Mouse (Mus musculus): Measurements from ENCODE around the gene Gm5483. TPM values are rescaled to one million over a fixed set of nuclear protein-coding genes. Genes with fewer than 3 reads are reported as not detected.
"Not testable (repeated sequence)": the region's sequence is repeated elsewhere in the genome, so short reads cannot be mapped to it uniquely, and the experiment has no call there.

Gm5483 gene
- polyA plus RNA-seq (2015; fragmentation: Nextera tagmentation; extraction: Ambion mirVana): 3.0 and 6.3 TPM in 2 replicates

GRCm38 (mm10) chr16:36183912-36184311 lies at the start of gene Gm5483:
Gene Gm5483 (plus strand): TSS chr16:36184212.
- H3K4me1 ChIP-seq (replicated peaks; ENCODE audit: control insufficient read depth, insufficient read depth, low read length); H3K27ac ChIP-seq (ENCODE audit: low read length); H3K4me2 ChIP-seq (ENCODE audit: low read depth, low read length); H3K4me3 ChIP-seq (ENCODE audit: low read length); H3K9ac ChIP-seq (ENCODE audit: low read length); H3K27me3 ChIP-seq (ENCODE audit: control insufficient read depth, insufficient read depth, low read depth, low read length); H3K36me3 ChIP-seq (ENCODE audit: control insufficient read depth, insufficient read depth, low read length); H3K9me3 ChIP-seq (ENCODE audit: control insufficient read depth, low read length); ATAC-seq (ENCODE audit: low read depth): not testable (repeated sequence)
- WGBS: 78% methylated on average over 4 of the region's 4 CpGs

GRCm38 (mm10) chr16:36138201-36138600 lies 45.8 kb upstream of the Gm5483 start:
- 63% methylated on average over 2 of the region's 2 CpGs for WGBS
- Histone ChIP-seq H3K9ac (ENCODE audit: low read length) (no peak overlapping the region), H3K27ac (ENCODE audit: low read length) (no peak overlapping the region), H3K4me1 (replicated peaks; ENCODE audit: control insufficient read depth, insufficient read depth, low read length) (no peaks in the 10 kb centered on the region), H3K4me2 (ENCODE audit: low read depth, low read length) (no peak overlapping the region), H3K36me3 (ENCODE audit: control insufficient read depth, insufficient read depth, low read length) (no peaks in the 10 kb centered on the region), H3K27me3 (ENCODE audit: control insufficient read depth, insufficient read depth, low read depth, low read length) (no peaks in the 10 kb centered on the region), H3K9me3 (ENCODE audit: control insufficient read depth, low read length) (no peaks in the 10 kb centered on the region), H3K4me3 (ENCODE audit: low read length) (no peak overlapping the region)
- no peak for ATAC-seq (ENCODE audit: low read depth)

GRCm38 (mm10) chr16:36156402-36156975 lies 27.5 kb upstream of the Gm5483 start, which contains the start of gene Stfa2l1:
Gene Stfa2l1 (plus strand): TSS chr16:36156811.
- H3K4me1 ChIP-seq (replicated peaks; ENCODE audit: control insufficient read depth, insufficient read depth, low read length): no peaks in the 10 kb centered on the region
- H3K4me2 ChIP-seq (ENCODE audit: low read depth, low read length): no peak within 1 kb of the TSS
- no peak within 1 kb of the TSS for H3K4me3 ChIP-seq (ENCODE audit: low read length)
- no peaks in the 10 kb centered on the region for H3K9me3 ChIP-seq (ENCODE audit: control insufficient read depth, low read length)
- H3K27ac ChIP-seq (ENCODE audit: low read length): no peak within 1 kb of the TSS
- H3K9ac ChIP-seq (ENCODE audit: low read length): no peak within 1 kb of the TSS
- no peaks in the 10 kb centered on the region for H3K36me3 ChIP-seq (ENCODE audit: control insufficient read depth, insufficient read depth, low read length)
- no peak for ATAC-seq (ENCODE audit: low read depth)
- no peaks in the 10 kb centered on the region for H3K27me3 ChIP-seq (ENCODE audit: control insufficient read depth, insufficient read depth, low read depth, low read length)

GRCm38 (mm10) chr16:36167841-36168240 lies 16.2 kb upstream of the Gm5483 start:
- WGBS: 89% methylated on average over 9 of the region's 10 CpGs
- not testable (repeated sequence) for H3K27ac ChIP-seq (ENCODE audit: low read length); ATAC-seq (ENCODE audit: low read depth); H3K27me3 ChIP-seq (ENCODE audit: control insufficient read depth, insufficient read depth, low read depth, low read length); H3K4me3 ChIP-seq (ENCODE audit: low read length); H3K36me3 ChIP-seq (ENCODE audit: control insufficient read depth, insufficient read depth, low read length); H3K9me3 ChIP-seq (ENCODE audit: control insufficient read depth, low read length); H3K4me1 ChIP-seq (replicated peaks; ENCODE audit: control insufficient read depth, insufficient read depth, low read length); H3K9ac ChIP-seq (ENCODE audit: low read length); H3K4me2 ChIP-seq (ENCODE audit: low read depth, low read length)

- Histone ChIP-seq H3K27me3 (ENCODE audit: control insufficient read depth, insufficient read depth, low read depth, low read length) (no peaks in the 10 kb centered on the region), H3K9ac (ENCODE audit: low read length) (no peak overlapping the region), H3K4me2 (ENCODE audit: low read depth, low read length) (no peak overlapping the region), H3K27ac (ENCODE audit: low read length) (no peak overlapping the region), H3K4me3 (ENCODE audit: low read length) (no peak overlapping the region), H3K36me3 (ENCODE audit: control insufficient read depth, insufficient read depth, low read length) (no peaks in the 10 kb centered on the region), H3K4me1 (replicated peaks; ENCODE audit: control insufficient read depth, insufficient read depth, low read length) (no peaks in the 10 kb centered on the region), H3K9me3 (ENCODE audit: control insufficient read depth, low read length) (no peaks in the 10 kb centered on the region)
- ATAC-seq (ENCODE audit: low read depth): no peak
Observed at GRCm38 (mm10) chr16:36176108-36176507, 7.9 kb upstream of the Gm5483 start.

GRCm38 (mm10) chr16:36179910-36180309 lies 4.1 kb upstream of the Gm5483 start:
- 73% methylated on average over 2 of the region's 2 CpGs for WGBS
- H3K9ac ChIP-seq (ENCODE audit: low read length): no peak overlapping the region
- no peaks in the 10 kb centered on the region for H3K9me3 ChIP-seq (ENCODE audit: control insufficient read depth, low read length)
- ATAC-seq (ENCODE audit: low read depth): no peak
- no peaks in the 10 kb centered on the region for H3K36me3 ChIP-seq (ENCODE audit: control insufficient read depth, insufficient read depth, low read length)
- no peaks in the 10 kb centered on the region for H3K4me1 ChIP-seq (replicated peaks; ENCODE audit: control insufficient read depth, insufficient read depth, low read length)
- no peak overlapping the region for H3K27ac ChIP-seq (ENCODE audit: low read length)
- no peaks in the 10 kb centered on the region for H3K27me3 ChIP-seq (ENCODE audit: control insufficient read depth, insufficient read depth, low read depth, low read length)
- no peak overlapping the region for H3K4me2 ChIP-seq (ENCODE audit: low read depth, low read length)
- H3K4me3 ChIP-seq (ENCODE audit: low read length): no peak overlapping the region

GRCm38 (mm10) chr16:36199226-36199625 lies 15.2 kb downstream of the Gm5483 start:
- no peak for ATAC-seq (ENCODE audit: low read depth)

GRCm38 (mm10) chr16:36203846-36204245 lies 19.8 kb downstream of the Gm5483 start:
- H3K9me3 ChIP-seq (ENCODE audit: control insufficient read depth, low read length): no peaks in the 10 kb centered on the region
- no peaks in the 10 kb centered on the region for H3K36me3 ChIP-seq (ENCODE audit: control insufficient read depth, insufficient read depth, low read length)
- no peak for ATAC-seq (ENCODE audit: low read depth)
- WGBS: 47% methylated on average over 5 of the region's 5 CpGs
- H3K4me2 ChIP-seq (ENCODE audit: low read depth, low read length): no peak overlapping the region
- no peak overlapping the region for H3K4me3 ChIP-seq (ENCODE audit: low read length)
- no peaks in the 10 kb centered on the region for H3K27me3 ChIP-seq (ENCODE audit: control insufficient read depth, insufficient read depth, low read depth, low read length)
- H3K4me1 ChIP-seq (replicated peaks; ENCODE audit: control insufficient read depth, insufficient read depth, low read length): no peaks in the 10 kb centered on the region
- H3K27ac ChIP-seq (ENCODE audit: low read length): no peak overlapping the region
- no peak overlapping the region for H3K9ac ChIP-seq (ENCODE audit: low read length)

More at GRCm38 (mm10) chr16:36199226-36199625, 15.2 kb downstream of the Gm5483 start:
- H3K4me2 ChIP-seq (ENCODE audit: low read depth, low read length): no peak overlapping the region
- no peak overlapping the region for H3K9ac ChIP-seq (ENCODE audit: low read length)
- H3K9me3 ChIP-seq (ENCODE audit: control insufficient read depth, low read length): no peaks in the 10 kb centered on the region
- H3K27ac ChIP-seq (ENCODE audit: low read length): no peak overlapping the region
- H3K27me3 ChIP-seq (ENCODE audit: control insufficient read depth, insufficient read depth, low read depth, low read length): no peaks in the 10 kb centered on the region
- no peaks in the 10 kb centered on the region for H3K36me3 ChIP-seq (ENCODE audit: control insufficient read depth, insufficient read depth, low read length)
- H3K4me3 ChIP-seq (ENCODE audit: low read length): no peak overlapping the region
- WGBS: 40% methylated on average over 19 of the region's 19 CpGs
- no peaks in the 10 kb centered on the region for H3K4me1 ChIP-seq (replicated peaks; ENCODE audit: control insufficient read depth, insufficient read depth, low read length)

- not testable (repeated sequence) for H3K9ac ChIP-seq (ENCODE audit: low read length); H3K4me2 ChIP-seq (ENCODE audit: low read depth, low read length); H3K27ac ChIP-seq (ENCODE audit: low read length); ATAC-seq (ENCODE audit: low read depth); H3K9me3 ChIP-seq (ENCODE audit: control insufficient read depth, low read length); H3K4me1 ChIP-seq (replicated peaks; ENCODE audit: control insufficient read depth, insufficient read depth, low read length); H3K36me3 ChIP-seq (ENCODE audit: control insufficient read depth, insufficient read depth, low read length); H3K4me3 ChIP-seq (ENCODE audit: low read length); H3K27me3 ChIP-seq (ENCODE audit: control insufficient read depth, insufficient read depth, low read depth, low read length)
- WGBS: 38% methylated on average over 2 of the region's 2 CpGs
Observed at GRCm38 (mm10) chr16:36205684-36206083, 21.7 kb downstream of the Gm5483 start.

GRCm38 (mm10) chr16:36209967-36210453 lies 26.0 kb downstream of the Gm5483 start, which contains the start of gene Gm5416:
Gene Gm5416 (plus strand): TSS chr16:36210403.
- no peaks in the 10 kb centered on the region for H3K27me3 ChIP-seq (ENCODE audit: control insufficient read depth, insufficient read depth, low read depth, low read length)
- H3K4me2 ChIP-seq (ENCODE audit: low read depth, low read length): no peak within 1 kb of the TSS
- H3K4me3 ChIP-seq (ENCODE audit: low read length): no peak within 1 kb of the TSS
- WGBS: 64% methylated on average over 2 of the region's 2 CpGs
- no peaks in the 10 kb centered on the region for H3K4me1 ChIP-seq (replicated peaks; ENCODE audit: control insufficient read depth, insufficient read depth, low read length)
- H3K36me3 ChIP-seq (ENCODE audit: control insufficient read depth, insufficient read depth, low read length): no peaks in the 10 kb centered on the region
- ATAC-seq (ENCODE audit: low read depth): no peak
- no peak within 1 kb of the TSS for H3K9ac ChIP-seq (ENCODE audit: low read length)
- H3K9me3 ChIP-seq (ENCODE audit: control insufficient read depth, low read length): no peaks in the 10 kb centered on the region
- H3K27ac ChIP-seq (ENCODE audit: low read length): no peak within 1 kb of the TSS

Data from lung, embryonic 16.5 days (tissue).